Comparison of ENCODE assay signal across 8 mouse cellular contexts in genomic region chr2:106195170-106195569, GRCm38 (mm10).
DNase-seq lines count a peak whose midpoint lies in the region; ATAC-seq and TF ChIP-seq lines count a peak whose summit lies in the region.

No protein-coding gene starts in this region.

- 3% methylated on average over 7 of the region's 7 CpGs for WGBS in forebrain, embryonic 14.5 days
- 3% methylated on average over 7 of the region's 7 CpGs for WGBS in midbrain, embryonic 12.5 days
- WGBS in intestine, postnatal 0 days = 26% methylated on average over 7 of the region's 7 CpGs

- ATAC-seq in forebrain, embryonic 14.5 days = 0 out of 2 replicates have a peak, but pooled peaks have one; percentile 38
- 0 out of 2 replicates have a peak, but pooled peaks have one; percentile 28 for ATAC-seq in midbrain, embryonic 12.5 days (ENCODE audit: low FRiP score, low read depth)
- no peak for ATAC-seq in intestine, postnatal 0 days

- no peaks in the 10 kb centered on the region for H3K27me3 ChIP-seq in forebrain, embryonic 14.5 days (replicated peaks; ENCODE audit: control insufficient read depth, insufficient read depth, low read length)
- H3K27me3 ChIP-seq in midbrain, embryonic 12.5 days = peaks cover 9% of the 10 kb centered on the region
- 0 out of 2 replicates have a peak, but pooled peaks cover 3% of the 10 kb centered on the region for H3K27me3 ChIP-seq in intestine, postnatal 0 days (replicated peaks; ENCODE audit: control insufficient read depth, insufficient read depth, low read length)

- DNase-seq in brain, adult 2 months (ENCODE audit: low read depth, low spot score) = peak; percentile 91
- peak; percentile 98 to 99 for DNase-seq in cerebellum, postnatal 25 days
- DNase-seq in forebrain, embryonic 14.5 days (ENCODE audit: low spot score) = peak; percentile 64
- no peak for DNase-seq in spleen, postnatal 14 days (ENCODE audit: low spot score in 2 of 2)
- no peak for DNase-seq in heart, adult 9 months (ENCODE audit: low spot score in 2 of 2)
- DNase-seq in kidney, adult 11 months = no peak

- no peak overlapping the region; the same call in 1 of the 2 replicates for H3K4me3 ChIP-seq in forebrain, embryonic 14.5 days (ENCODE audit: low read depth, low read length)
- peak overlapping the region; percentile 13; the same call in 1 of the 2 replicates for H3K4me3 ChIP-seq in midbrain, embryonic 12.5 days
- no peak overlapping the region for H3K4me3 ChIP-seq in intestine, postnatal 0 days (ENCODE audit: low read depth, low read length)

- no peaks in the 10 kb centered on the region; the same call in 1 of the 2 replicates for H3K9me3 ChIP-seq in forebrain, embryonic 14.5 days (replicated peaks; ENCODE audit: control insufficient read depth, low read length)
- no peaks in the 10 kb centered on the region for H3K9me3 ChIP-seq in midbrain, embryonic 12.5 days
- no peaks in the 10 kb centered on the region for H3K9me3 ChIP-seq in intestine, postnatal 0 days (ENCODE audit: control insufficient read depth)

- no peak overlapping the region for H3K9ac ChIP-seq in forebrain, embryonic 14.5 days (ENCODE audit: low read length)
- no peak overlapping the region for H3K9ac ChIP-seq in midbrain, embryonic 12.5 days (replicated peaks)
- H3K9ac ChIP-seq in intestine, postnatal 0 days (ENCODE audit: low read depth, low read length) = no peak overlapping the region

- no peak for TF ChIP-seq CTCF in intestine, postnatal 0 days (IDR thresholded peaks at IDR 0.05; ENCODE audit: low read depth)

- H3K4me1 ChIP-seq in forebrain, embryonic 14.5 days (ENCODE audit: control insufficient read depth, insufficient read depth, low read length) = peaks cover 14% of the 10 kb centered on the region
- H3K4me1 ChIP-seq in midbrain, embryonic 12.5 days = peaks cover 30% of the 10 kb centered on the region
- no peaks in the 10 kb centered on the region for H3K4me1 ChIP-seq in intestine, postnatal 0 days (replicated peaks; ENCODE audit: control insufficient read depth, insufficient read depth, low read length)

- H3K36me3 ChIP-seq in forebrain, embryonic 14.5 days (ENCODE audit: control insufficient read depth, insufficient read depth, low read length) = no peaks in the 10 kb centered on the region
- H3K36me3 ChIP-seq in midbrain, embryonic 12.5 days = no peaks in the 10 kb centered on the region
- no peaks in the 10 kb centered on the region for H3K36me3 ChIP-seq in intestine, postnatal 0 days (ENCODE audit: control insufficient read depth, insufficient read depth)

- peak overlapping the region; percentile 23; the same call in 1 of the 2 replicates for H3K27ac ChIP-seq in forebrain, embryonic 14.5 days (ENCODE audit: low read depth, low read length)
- H3K27ac ChIP-seq in midbrain, embryonic 12.5 days (replicated peaks) = no peak overlapping the region
- H3K27ac ChIP-seq in intestine, postnatal 0 days (ENCODE audit: low read depth, low read length) = no peak overlapping the region

- peak overlapping the region; percentile 63 for H3K4me2 ChIP-seq in forebrain, embryonic 14.5 days (ENCODE audit: low read length)
- peak overlapping the region; percentile 71 for H3K4me2 ChIP-seq in midbrain, embryonic 12.5 days (replicated peaks)
- H3K4me2 ChIP-seq in intestine, postnatal 0 days (replicated peaks; ENCODE audit: low read depth) = no peak overlapping the region

Comparison
In these comparisons a context has a peak if more than half of its experiments do, and no peak if none do; other contexts are left out.
1. DNase-seq: peak in brain, adult 2 months (single experiment), cerebellum, postnatal 25 days (2 of 2) and forebrain, embryonic 14.5 days (single experiment); none in spleen, postnatal 14 days (0 of 2), heart, adult 9 months (0 of 2) and kidney, adult 11 months (single experiment).